Mouse (Mus musculus) gastrocnemius, adult 18-20 months (tissue): ENCODE data around the gene Cd99l2. TPM values are rescaled to one million over a fixed set of nuclear protein-coding genes. Genes with fewer than 3 reads are reported as not detected.
A peak's percentile ranks its signal among the peaks of the same experiment; 100 is the strongest.
"Not testable (repeated sequence)": the region's sequence is repeated elsewhere in the genome, so short reads cannot be mapped to it uniquely, and the experiment has no call there.

Experiments
- DNase-seq: peaks from one replicate; pipeline ENCODE4 v3.0.0; 2021; ENCODE audit warnings: low spot score
- long read RNA-seq, 2 experiments: library from polyadenylated mRNA; stranded (forward); transcript quantifications; one replicate each; pipeline ENCODE4 v2.0.0; 2021
- total RNA-seq, 2 experiments: library from RNA; stranded (reverse); gene quantifications; 2 replicates each; pipeline ENCODE4 v1.2.3; 2021

The Cd99l2 gene
- total RNA-seq: 10 to 100 TPM; 52.5 to 59.3 TPM
- long read RNA-seq, experiment 1, transcript Cd99l2-202 (9 exons, 3,327 nt): major isoform, 56 of 95 reads
- long read RNA-seq, experiment 1, transcript Cd99l2-201 (10 exons, 3,600 nt): minor isoform, 23 of 95 reads
- long read RNA-seq, experiment 1, partial matches to known transcripts: 7 of 95 reads
- long read RNA-seq, experiment 1, other reads (novel, unspliced or antisense): 9 of 95 reads
- long read RNA-seq, experiment 2, transcript Cd99l2-201 (10 exons, 3,600 nt): minor isoform, 24 of 68 reads
- long read RNA-seq, experiment 2, transcript Cd99l2-202 (9 exons, 3,327 nt): major isoform, 32 of 68 reads
- long read RNA-seq, experiment 2, partial matches to known transcripts: 3 of 68 reads
- long read RNA-seq, experiment 2, other reads (novel, unspliced or antisense): 9 of 68 reads

DNA sequence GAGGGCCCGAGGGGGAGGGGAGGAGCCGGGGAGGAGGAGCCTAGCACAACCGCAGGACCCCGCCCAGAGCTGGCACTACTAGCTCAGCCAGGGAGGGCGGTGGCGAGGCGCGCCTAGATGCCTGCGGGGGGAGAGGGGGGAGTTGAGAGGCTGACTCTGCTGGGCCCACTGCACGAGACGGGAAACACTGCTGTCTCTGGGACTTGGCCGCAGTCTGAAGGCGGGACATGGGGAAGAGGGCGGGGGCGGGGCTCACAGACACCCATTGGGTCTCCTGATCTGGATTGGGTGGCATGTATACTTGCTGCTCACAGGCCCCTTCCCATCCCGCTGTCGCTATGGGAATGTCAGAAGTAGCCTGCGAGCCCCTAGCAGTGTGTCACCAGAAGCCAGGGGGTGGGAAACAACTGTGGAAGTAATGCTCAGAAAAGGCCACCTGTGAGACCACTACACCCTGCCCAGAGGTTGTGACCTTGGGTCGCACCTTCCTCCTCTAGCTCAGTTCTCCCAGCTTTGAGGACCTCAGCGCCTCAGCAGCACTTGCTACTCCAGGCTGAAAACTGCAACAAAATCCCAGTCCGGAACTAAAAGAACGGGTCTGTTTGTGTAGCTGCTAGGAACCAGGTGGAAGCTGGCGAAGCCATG is at the start of gene Cd99l2:
Gene Cd99l2, minus strand, starts transcription at position 216 of the 645 bp plus-strand sequence.
- peak; percentile 82 for DNase-seq

DNA sequence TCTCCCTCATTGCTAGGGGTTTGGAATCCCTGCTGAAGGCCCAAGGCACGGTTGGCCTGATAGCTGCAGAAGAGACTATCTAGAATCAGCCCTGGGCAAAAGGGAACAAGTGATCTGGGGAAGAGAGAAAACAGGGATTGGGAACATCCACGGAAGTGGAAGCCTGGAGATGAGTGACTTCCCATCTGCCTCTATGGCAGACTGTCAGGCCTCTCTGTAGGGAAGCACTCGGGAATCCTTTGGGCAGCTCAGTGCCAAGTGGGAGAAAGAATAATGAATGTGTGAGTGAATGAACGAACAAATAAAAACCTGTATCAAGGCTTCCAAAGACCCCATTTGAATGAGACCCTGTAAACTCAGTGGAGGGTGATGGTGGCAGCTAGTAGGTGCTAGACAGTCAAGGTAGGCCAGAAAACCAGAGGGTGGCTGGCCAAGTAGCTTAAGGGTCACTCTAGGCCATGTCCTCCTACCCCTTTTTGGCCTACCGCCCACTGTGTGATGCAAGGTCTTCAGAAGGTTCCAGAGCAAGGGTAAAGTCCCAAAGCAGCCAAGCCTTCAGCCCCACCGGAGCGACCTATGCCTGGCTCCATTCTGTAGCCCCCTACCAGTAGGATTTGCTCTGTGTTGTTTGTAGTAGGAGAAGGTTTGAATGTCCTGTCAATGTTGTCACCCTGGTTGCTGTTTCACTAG is 48.3 kb upstream of the Cd99l2 start:
- DNase-seq: no peak

DNA sequence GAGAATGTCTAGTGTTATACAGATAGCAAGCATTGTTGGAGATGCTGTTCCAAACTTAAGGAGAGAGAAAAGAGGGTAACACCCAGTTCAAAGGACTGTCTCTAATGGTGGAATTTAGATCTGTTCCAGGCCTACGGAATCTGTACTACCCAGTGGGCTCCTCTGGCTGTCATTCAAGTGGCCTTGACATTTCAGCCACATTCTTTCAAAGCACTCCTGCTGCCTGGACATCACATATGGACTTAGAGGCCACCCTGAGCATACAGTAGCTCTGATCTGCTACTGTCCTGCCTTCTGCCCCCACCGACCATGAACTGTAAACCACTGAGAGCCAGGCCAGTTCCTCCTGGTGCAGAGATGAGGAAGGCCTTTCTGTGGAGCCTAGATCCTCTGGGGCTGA is 45.1 kb upstream of the Cd99l2 start:
- DNase-seq: no peak

DNA sequence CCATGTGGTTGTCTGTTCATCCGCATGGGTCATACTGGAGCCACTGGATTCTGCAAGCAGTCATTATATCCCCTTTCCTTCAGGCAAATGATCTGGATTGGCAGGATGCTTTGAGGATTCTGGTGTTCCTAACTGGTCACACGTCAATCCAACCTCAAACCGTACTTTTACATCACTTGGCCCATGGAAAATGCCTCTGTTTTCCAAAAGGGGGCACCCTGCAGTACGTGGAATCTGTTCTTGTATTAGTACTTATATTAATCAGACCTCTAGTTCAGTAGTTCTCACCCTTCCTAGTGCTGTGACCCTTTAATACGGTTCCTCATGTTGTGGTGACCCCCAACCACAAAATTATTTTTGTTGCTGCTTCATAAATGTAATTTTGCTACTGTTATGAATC is 41.5 kb upstream of the Cd99l2 start:
- DNase-seq: no peak

- no peak for DNase-seq
These were observed 40.0 kb upstream of the Cd99l2 start for GRCm38 (mm10) chrX:71532635-71533034.

GRCm38 (mm10) chrX:71528646-71529045 is 36.0 kb upstream of the Cd99l2 start:
- no peak for DNase-seq

- DNase-seq: no peak
These were observed 35.5 kb upstream of the Cd99l2 start for GRCm38 (mm10) chrX:71528150-71528549.

- DNase-seq: no peak
These were observed 34.8 kb upstream of the Cd99l2 start for GRCm38 (mm10) chrX:71527461-71527860.

GRCm38 (mm10) chrX:71525593-71526299 is 33.1 kb upstream of the Cd99l2 start:
- DNase-seq: no peak

GRCm38 (mm10) chrX:71524310-71524709 is 31.7 kb upstream of the Cd99l2 start:
- DNase-seq: no peak

- DNase-seq: no peak
These were observed 30.2 kb upstream of the Cd99l2 start for GRCm38 (mm10) chrX:71522889-71523288.

- DNase-seq: no peak
These were observed 26.6 kb upstream of the Cd99l2 start for GRCm38 (mm10) chrX:71519252-71519651.

- DNase-seq: not testable (repeated sequence)
These were observed 13.9 kb upstream of the Cd99l2 start for GRCm38 (mm10) chrX:71506591-71506990.

- peak; percentile 17 for DNase-seq
These were observed 619 bp upstream of the Cd99l2 start for GRCm38 (mm10) chrX:71493279-71493656.

DNA sequence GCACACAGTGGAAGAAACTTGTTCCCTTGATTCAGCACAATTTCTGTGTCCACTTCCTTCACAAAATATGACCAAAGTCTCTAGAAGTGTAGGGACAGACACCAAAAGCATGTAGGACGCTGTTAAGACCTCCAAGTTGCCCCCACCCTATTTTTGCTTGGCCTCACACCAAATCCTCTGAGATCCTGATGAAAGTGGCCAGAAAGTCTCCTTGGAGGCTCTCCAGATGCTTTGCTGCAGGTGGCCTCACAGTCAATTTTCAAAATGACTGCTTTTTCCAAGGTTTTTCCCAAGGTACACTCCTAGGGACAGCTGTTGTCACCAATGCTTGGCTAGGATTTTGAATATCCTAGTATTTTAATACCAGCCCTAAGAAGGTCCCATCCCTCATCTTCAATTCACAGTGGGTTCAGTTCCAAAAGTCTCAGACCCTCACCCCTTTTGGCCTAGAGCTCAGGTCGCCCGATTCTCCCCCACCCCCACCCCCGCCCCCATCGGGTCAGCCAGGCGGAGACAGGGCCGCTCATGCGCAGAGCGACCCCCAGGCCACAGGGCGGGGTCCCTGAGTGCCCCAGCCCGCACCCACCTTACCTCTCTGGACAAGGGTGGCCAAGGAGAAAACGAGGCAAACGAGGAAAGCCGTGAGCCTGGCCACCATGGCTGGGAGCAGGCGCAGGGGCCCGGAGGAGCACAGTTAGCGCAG is 567 bp downstream of the Cd99l2 start:
- DNase-seq: no peak

DNA sequence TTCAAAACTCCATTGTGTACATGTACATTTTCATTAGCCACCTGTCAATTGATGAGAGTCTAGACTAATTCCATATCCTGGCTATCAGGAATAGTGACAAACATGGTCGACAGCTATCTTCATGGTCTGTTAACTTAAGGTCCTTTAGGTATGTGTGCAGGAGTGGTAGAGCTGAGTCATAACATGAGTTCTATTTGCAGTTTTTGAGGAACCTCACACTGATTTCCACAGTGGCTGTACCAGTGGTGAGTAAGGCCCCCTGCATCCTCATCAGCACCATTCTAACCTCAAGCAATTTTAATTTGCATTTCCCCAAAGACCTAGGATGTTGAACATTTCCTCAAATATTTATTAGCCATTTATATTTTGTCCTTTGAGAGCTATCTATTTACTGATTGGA is 3.3 kb downstream of the Cd99l2 start:
- DNase-seq: no peak

DNA sequence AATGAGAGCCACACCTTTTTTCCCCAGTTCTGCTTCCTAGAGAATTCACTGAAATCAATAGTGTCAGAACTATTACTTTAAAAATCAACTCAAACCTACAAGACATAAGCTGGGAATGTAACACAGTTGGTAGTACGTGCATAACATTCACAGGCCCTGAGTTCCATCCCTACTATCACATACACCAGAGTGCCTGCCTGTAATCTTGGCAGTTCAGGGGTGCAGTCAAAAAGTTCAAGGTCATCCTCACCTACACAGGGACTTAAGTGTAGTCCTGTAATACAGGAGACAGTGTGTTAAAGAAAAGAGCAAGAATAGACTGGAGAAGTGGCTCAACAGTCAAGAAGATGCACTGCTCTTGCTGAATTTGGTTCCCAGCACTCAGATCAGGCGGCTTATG is 10.4 kb downstream of the Cd99l2 start:
- DNase-seq: no peak

GRCm38 (mm10) chrX:71475992-71476391 is 16.7 kb downstream of the Cd99l2 start:
- DNase-seq: no peak

DNA sequence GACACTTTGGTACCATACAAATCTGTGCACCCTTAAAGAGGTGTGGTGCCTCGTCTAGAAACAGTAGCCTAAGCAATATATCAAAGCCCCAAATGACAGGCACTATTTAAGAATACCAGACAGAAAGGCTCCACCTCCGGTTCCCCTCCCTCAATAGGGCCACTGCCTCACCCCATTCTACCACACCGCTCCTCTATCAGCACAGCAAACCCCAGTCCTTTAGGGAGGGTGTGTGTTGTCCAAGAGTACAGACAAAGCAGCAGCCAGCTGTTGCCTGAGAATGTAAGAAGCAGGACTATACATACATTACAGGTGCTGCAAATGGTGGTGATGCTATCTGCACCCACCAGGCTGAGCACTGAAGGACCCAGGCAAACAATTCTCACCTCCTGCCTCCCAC is 17.2 kb downstream of the Cd99l2 start:
- DNase-seq: no peak

DNA sequence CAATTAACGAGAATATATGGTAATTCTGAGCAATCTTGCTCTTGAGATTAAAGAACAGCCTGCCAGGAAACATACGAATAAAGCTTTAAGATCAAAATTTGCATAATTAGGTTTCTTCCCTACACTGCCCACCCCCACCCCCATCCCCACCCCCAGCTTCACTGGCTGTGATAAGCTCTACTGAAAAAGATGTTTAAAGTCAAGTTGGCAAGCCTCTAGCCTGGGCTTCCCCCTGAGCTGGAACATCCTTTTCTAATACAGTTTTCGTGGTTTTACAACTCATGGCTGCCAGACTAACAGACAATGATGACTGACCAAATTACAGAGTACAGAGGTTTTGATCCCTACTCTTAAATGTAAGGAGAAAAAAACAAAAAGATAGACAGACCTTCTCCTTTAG is 17.6 kb downstream of the Cd99l2 start:
- DNase-seq: no peak

- DNase-seq: no peak
These were observed 18.2 kb downstream of the Cd99l2 start for GRCm38 (mm10) chrX:71474296-71474956.
